Mouse (Mus musculus): ENCODE data around the gene Ctss. TPM values are rescaled to one million over a fixed set of nuclear protein-coding genes. Genes with fewer than 3 reads are reported as not detected.
A peak's percentile ranks its signal among the peaks of the same experiment; 100 is the strongest.

The Ctss gene
- polyA plus RNA-seq (2015; fragmentation: Nextera tagmentation; extraction: Ambion mirVana) = 25.7 and 28.1 TPM in 2 replicates

DNA sequence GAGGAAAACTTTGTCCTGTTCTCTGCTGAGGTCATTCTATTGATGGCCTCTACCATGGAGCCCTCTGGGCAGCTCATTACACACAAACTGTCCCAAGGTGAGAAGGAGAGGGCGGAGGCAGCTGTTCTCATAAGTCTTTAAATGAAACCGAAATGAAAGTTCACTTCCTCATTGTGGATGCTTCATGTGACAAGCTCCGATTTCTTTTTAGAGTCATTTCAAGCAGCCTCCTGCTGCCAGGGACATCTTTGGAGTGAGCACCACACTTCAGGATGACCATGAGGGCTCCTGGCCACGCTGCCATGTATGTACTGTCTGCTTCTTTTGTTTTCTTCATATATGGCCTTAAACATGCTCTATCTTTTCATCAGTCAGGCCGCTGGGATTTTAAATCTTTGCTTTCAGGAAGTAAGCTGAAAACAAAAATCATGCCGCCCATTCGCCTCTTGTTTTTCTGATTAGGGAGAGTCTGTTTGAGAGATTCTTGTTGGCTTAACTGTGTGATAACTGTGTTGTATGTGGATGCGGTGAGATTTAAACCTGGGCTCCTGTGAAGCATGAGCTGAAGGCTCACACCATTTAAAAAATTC, at the start of gene Ctss:
Gene Ctss, plus strand, starts transcription at position 165 of the 590 bp plus-strand sequence.
- Histone ChIP-seq H3K4me1 (replicated peaks; ENCODE audit: control insufficient read depth, insufficient read depth, low read length) (no peaks in the 10 kb centered on the region), H3K4me3 (ENCODE audit: low read length) (no peak within 1 kb of the TSS), H3K9me3 (ENCODE audit: control insufficient read depth, low read length) (no peaks in the 10 kb centered on the region), H3K4me2 (ENCODE audit: low read depth, low read length) (no peak within 1 kb of the TSS), H3K27ac (ENCODE audit: low read length) (no peak within 1 kb of the TSS), H3K27me3 (ENCODE audit: control insufficient read depth, insufficient read depth, low read depth, low read length) (no peaks in the 10 kb centered on the region), H3K36me3 (ENCODE audit: control insufficient read depth, insufficient read depth, low read length) (no peaks in the 10 kb centered on the region), H3K9ac (ENCODE audit: low read length) (no peak within 1 kb of the TSS)
- WGBS = 84% methylated on average over 8 of the region's 8 CpGs
- ATAC-seq (ENCODE audit: low read depth) = no peak

DNA sequence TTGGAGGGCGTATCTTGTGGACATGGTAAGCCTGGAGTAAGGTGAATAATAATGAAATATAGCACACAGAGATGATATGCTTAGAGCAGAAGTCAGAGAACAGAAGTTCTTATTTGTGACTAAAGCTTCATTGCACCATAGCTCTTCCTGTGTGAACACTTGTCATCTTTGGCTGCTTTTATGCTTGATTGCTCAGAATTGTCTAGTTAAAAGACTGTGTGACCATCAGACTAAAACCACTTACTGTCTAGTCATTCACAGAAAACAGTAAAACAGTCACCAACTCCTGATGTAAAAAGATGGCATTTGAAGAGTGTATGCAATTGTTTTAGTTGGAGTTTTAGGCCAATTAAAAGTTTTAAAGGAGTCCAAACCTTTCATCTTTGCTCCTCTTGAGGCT, 47.6 kb upstream of the Ctss start:
- ATAC-seq (ENCODE audit: low read depth) = no peak
- Histone ChIP-seq H3K9me3 (ENCODE audit: control insufficient read depth, low read length) (no peaks in the 10 kb centered on the region), H3K4me3 (ENCODE audit: low read length) (no peak overlapping the region), H3K27ac (ENCODE audit: low read length) (no peak overlapping the region), H3K9ac (ENCODE audit: low read length) (no peak overlapping the region), H3K4me2 (ENCODE audit: low read depth, low read length) (no peak overlapping the region), H3K4me1 (replicated peaks; ENCODE audit: control insufficient read depth, insufficient read depth, low read length) (no peaks in the 10 kb centered on the region), H3K27me3 (ENCODE audit: control insufficient read depth, insufficient read depth, low read depth, low read length) (no peaks in the 10 kb centered on the region), H3K36me3 (ENCODE audit: control insufficient read depth, insufficient read depth, low read length) (peaks cover 29% of the 10 kb centered on the region)
- 97% methylated on average over 1 of the region's 1 CpGs for WGBS

DNA sequence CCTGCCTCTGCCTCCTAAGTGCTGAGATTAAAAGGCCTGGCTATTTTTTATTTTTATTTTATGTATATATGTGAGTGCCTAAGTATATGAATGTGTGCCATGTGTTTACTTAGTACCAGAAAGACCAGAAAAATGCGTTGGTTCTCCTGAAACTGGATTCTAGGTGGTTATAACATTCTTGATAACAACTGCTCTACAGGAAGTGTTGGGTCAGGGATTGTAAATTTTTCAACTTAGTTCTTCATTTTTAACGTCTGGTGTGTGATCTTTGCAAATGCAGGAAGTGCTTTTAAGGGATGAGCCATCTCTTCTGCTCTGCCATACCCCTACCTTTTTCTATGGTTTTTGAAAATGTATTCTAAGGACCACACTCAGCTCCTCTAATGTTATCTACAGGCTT, 40.2 kb upstream of the Ctss start:
- Histone ChIP-seq H3K4me3 (ENCODE audit: low read length) (no peak overlapping the region), H3K27ac (ENCODE audit: low read length) (no peak overlapping the region), H3K9ac (ENCODE audit: low read length) (no peak overlapping the region), H3K36me3 (ENCODE audit: control insufficient read depth, insufficient read depth, low read length) (peaks cover 42% of the 10 kb centered on the region), H3K9me3 (ENCODE audit: control insufficient read depth, low read length) (no peaks in the 10 kb centered on the region), H3K4me1 (replicated peaks; ENCODE audit: control insufficient read depth, insufficient read depth, low read length) (no peaks in the 10 kb centered on the region), H3K27me3 (ENCODE audit: control insufficient read depth, insufficient read depth, low read depth, low read length) (no peaks in the 10 kb centered on the region), H3K4me2 (ENCODE audit: low read depth, low read length) (no peak overlapping the region)
- ATAC-seq (ENCODE audit: low read depth) = no peak
- WGBS = 58% methylated on average over 2 of the region's 2 CpGs

DNA sequence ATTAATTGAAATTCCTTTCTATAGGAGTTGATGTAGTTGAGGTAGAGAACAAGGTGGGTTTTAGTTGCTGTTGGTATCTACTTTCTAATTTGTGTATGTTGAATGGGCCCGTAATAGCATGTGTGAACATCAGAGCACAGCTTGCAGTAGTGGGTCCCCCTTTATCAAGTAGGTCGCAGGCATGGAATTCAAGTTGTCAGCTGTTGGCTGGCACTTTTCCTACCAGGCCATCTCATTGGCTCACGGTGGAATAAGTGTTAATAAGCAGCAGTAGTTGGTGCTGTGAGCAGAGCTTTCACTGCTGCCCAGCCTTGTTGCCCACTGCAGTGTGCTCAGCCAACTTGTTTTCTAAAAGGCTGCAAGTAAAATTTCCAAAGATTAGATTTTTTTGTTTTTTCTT, 37.9 kb upstream of the Ctss start:
- Histone ChIP-seq H3K4me1 (replicated peaks; ENCODE audit: control insufficient read depth, insufficient read depth, low read length) (no peaks in the 10 kb centered on the region), H3K9me3 (ENCODE audit: control insufficient read depth, low read length) (no peaks in the 10 kb centered on the region), H3K4me3 (ENCODE audit: low read length) (no peak overlapping the region), H3K27ac (ENCODE audit: low read length) (no peak overlapping the region), H3K9ac (ENCODE audit: low read length) (no peak overlapping the region), H3K27me3 (ENCODE audit: control insufficient read depth, insufficient read depth, low read depth, low read length) (no peaks in the 10 kb centered on the region), H3K36me3 (ENCODE audit: control insufficient read depth, insufficient read depth, low read length) (peaks cover 51% of the 10 kb centered on the region), H3K4me2 (ENCODE audit: low read depth, low read length) (no peak overlapping the region)
- 83% methylated on average over 3 of the region's 3 CpGs for WGBS
- no peak for ATAC-seq (ENCODE audit: low read depth)

DNA sequence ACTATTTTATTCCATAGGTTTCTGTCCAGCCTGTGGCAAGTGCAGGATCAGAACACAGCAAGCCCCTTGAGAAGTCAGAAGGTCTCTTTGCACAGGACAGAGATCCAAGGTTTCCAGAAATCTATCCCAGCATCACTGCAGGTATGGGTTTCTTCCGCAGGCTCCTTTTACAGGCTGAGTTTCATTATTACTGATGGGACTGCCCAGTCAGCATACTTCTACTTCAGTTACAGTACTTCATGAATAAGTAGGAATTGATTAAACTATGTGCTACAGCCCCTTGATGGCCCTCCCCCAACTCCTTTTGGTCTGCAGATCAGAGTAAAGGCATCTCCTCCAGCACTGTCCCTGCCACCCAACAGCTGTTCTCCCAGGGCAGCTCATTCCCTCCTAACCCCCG, 36.3 kb upstream of the Ctss start:
- no peak overlapping the region for H3K27ac ChIP-seq (ENCODE audit: low read length)
- no peak overlapping the region for H3K9ac ChIP-seq (ENCODE audit: low read length)
- no peak overlapping the region for H3K4me2 ChIP-seq (ENCODE audit: low read depth, low read length)
- no peak for ATAC-seq (ENCODE audit: low read depth)
- 95% methylated on average over 2 of the region's 2 CpGs for WGBS
- peaks cover 60% of the 10 kb centered on the region for H3K36me3 ChIP-seq (ENCODE audit: control insufficient read depth, insufficient read depth, low read length)
- no peaks in the 10 kb centered on the region for H3K27me3 ChIP-seq (ENCODE audit: control insufficient read depth, insufficient read depth, low read depth, low read length)
- no peaks in the 10 kb centered on the region for H3K4me1 ChIP-seq (replicated peaks; ENCODE audit: control insufficient read depth, insufficient read depth, low read length)
- no peak overlapping the region for H3K4me3 ChIP-seq (ENCODE audit: low read length)
- H3K9me3 ChIP-seq (ENCODE audit: control insufficient read depth, low read length) = no peaks in the 10 kb centered on the region

DNA sequence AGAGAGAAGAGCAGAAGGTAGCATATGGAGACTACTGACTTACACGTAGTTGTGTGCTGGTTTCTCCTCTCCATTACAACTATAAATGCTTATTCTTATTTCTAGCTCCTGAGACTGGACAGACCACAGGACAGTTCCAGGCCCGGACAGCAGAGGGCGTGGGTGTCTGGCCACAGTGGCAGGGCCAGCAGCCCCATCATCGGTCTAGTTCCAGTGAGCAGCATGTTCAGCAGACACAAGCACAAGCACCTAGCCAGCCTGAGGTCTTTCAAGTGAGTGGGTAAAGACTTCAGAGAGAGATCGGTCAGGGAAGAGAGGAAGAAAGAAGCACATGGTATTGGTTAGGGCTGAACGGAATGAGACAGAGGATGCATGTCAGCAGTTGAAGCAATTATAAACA, 32.2 kb upstream of the Ctss start:
- no peaks in the 10 kb centered on the region for H3K9me3 ChIP-seq (ENCODE audit: control insufficient read depth, low read length)
- H3K27me3 ChIP-seq (ENCODE audit: control insufficient read depth, insufficient read depth, low read depth, low read length) = no peaks in the 10 kb centered on the region
- H3K27ac ChIP-seq (ENCODE audit: low read length) = no peak overlapping the region
- 63% methylated on average over 6 of the region's 6 CpGs for WGBS
- H3K36me3 ChIP-seq (ENCODE audit: control insufficient read depth, insufficient read depth, low read length) = peaks cover 46% of the 10 kb centered on the region
- no peak overlapping the region for H3K4me3 ChIP-seq (ENCODE audit: low read length)
- H3K4me2 ChIP-seq (ENCODE audit: low read depth, low read length) = no peak overlapping the region
- H3K9ac ChIP-seq (ENCODE audit: low read length) = no peak overlapping the region
- H3K4me1 ChIP-seq (replicated peaks; ENCODE audit: control insufficient read depth, insufficient read depth, low read length) = no peaks in the 10 kb centered on the region
- no peak for ATAC-seq (ENCODE audit: low read depth)

DNA sequence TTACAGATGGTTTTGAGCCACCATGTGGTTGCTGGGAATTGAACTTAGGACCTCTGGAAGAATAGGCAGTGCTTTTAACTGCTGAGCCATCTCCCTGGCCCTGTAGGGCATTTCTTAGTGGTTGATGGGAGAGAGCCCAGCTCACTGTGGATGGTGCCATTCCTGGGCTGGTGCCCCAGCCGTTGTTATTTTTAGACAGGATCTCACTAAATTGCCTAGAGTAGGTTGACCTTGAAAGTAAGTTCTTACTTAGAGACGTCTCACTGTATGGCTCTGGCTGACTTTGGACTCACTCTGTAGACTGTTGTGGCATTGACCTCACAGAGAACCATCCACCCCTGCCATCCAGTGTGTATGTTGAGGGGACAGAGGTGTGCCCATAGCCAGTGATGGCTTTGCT, 28.4 kb upstream of the Ctss start:
- Histone ChIP-seq H3K4me3 (ENCODE audit: low read length) (no peak overlapping the region), H3K27ac (ENCODE audit: low read length) (no peak overlapping the region), H3K4me1 (replicated peaks; ENCODE audit: control insufficient read depth, insufficient read depth, low read length) (no peaks in the 10 kb centered on the region), H3K9ac (ENCODE audit: low read length) (no peak overlapping the region), H3K4me2 (ENCODE audit: low read depth, low read length) (no peak overlapping the region), H3K9me3 (ENCODE audit: control insufficient read depth, low read length) (no peaks in the 10 kb centered on the region), H3K27me3 (ENCODE audit: control insufficient read depth, insufficient read depth, low read depth, low read length) (no peaks in the 10 kb centered on the region), H3K36me3 (ENCODE audit: control insufficient read depth, insufficient read depth, low read length) (peaks cover 23% of the 10 kb centered on the region)
- 78% methylated on average over 2 of the region's 2 CpGs for WGBS
- ATAC-seq (ENCODE audit: low read depth) = no peak

DNA sequence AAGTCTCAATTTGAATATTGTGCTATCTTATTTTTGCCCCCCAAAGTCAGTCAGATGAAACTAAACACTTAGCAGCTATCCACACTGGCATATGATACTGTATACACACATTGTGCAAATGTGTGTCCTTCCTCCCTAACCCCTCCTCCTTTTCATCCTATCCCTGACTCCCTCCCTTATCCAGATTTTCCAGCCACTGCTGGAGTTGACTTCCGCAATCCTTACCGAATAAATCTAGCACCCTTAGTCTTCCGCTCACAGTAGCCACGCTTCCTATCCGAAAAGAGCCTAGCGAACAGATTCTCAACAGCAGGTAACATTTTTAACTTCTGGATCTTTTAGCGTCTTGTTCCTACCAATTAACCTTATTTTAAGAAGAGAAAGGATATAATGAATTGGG, 27.6 kb upstream of the Ctss start, which contains the start of gene Ctsk:
Gene Ctsk, plus strand, starts transcription at position 233 of the 400 bp plus-strand sequence.
- Histone ChIP-seq H3K4me3 (ENCODE audit: low read length) (no peak within 1 kb of the TSS), H3K36me3 (ENCODE audit: control insufficient read depth, insufficient read depth, low read length) (peaks cover 17% of the 10 kb centered on the region), H3K27ac (ENCODE audit: low read length) (no peak within 1 kb of the TSS), H3K9ac (ENCODE audit: low read length) (no peak within 1 kb of the TSS), H3K27me3 (ENCODE audit: control insufficient read depth, insufficient read depth, low read depth, low read length) (no peaks in the 10 kb centered on the region), H3K4me1 (replicated peaks; ENCODE audit: control insufficient read depth, insufficient read depth, low read length) (no peaks in the 10 kb centered on the region), H3K4me2 (ENCODE audit: low read depth, low read length) (0 out of 2 replicates have a peak within 1 kb of the TSS, but pooled peaks have one; percentile 13), H3K9me3 (ENCODE audit: control insufficient read depth, low read length) (no peaks in the 10 kb centered on the region)
- ATAC-seq (ENCODE audit: low read depth) = peak; percentile 57
- WGBS = 61% methylated on average over 7 of the region's 7 CpGs

DNA sequence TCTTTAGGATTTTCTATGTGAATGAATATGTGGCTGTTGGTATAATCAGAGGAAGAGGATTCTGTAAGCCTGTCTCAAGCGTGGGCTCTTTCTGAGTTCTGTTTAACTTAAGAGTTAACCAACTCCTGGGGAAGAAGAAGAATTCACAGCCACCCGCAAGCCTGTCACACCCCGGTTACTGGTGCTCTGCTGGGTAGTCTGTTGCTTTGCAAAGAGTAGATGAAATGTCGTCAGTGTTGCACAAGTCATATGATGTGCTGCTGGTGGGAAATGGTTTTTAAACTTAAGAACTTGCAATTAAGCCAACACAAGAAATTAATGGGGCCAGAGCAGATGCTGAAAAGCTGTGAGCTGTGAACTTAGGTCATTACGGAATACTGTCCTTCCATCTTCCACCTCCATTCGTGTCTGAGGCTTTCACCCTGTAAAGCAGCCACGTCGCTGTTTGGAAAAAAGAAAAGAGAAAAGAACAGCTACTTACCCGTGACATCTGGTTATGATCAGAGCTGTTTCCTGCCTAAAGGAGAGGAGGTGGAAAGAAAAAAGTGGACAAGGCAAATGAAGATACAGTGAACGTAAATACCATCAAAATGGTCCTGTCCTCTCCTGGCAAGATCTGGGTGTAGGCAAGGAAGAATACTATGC, 27.0 kb upstream of the Ctss start:
- H3K27ac ChIP-seq (ENCODE audit: low read length) = no peak overlapping the region
- ATAC-seq (ENCODE audit: low read depth) = no peak
- H3K4me2 ChIP-seq (ENCODE audit: low read depth, low read length) = 0 out of 2 replicates have a peak overlapping the region, but pooled peaks have one; percentile 13

More for the DNA sequence above, 27.0 kb upstream of the Ctss start:
- 40% methylated on average over 10 of the region's 10 CpGs for WGBS
- Histone ChIP-seq H3K9me3 (ENCODE audit: control insufficient read depth, low read length) (no peaks in the 10 kb centered on the region), H3K4me3 (ENCODE audit: low read length) (no peak overlapping the region), H3K36me3 (ENCODE audit: control insufficient read depth, insufficient read depth, low read length) (peaks cover 13% of the 10 kb centered on the region), H3K4me1 (replicated peaks; ENCODE audit: control insufficient read depth, insufficient read depth, low read length) (no peaks in the 10 kb centered on the region), H3K9ac (ENCODE audit: low read length) (no peak overlapping the region), H3K27me3 (ENCODE audit: control insufficient read depth, insufficient read depth, low read depth, low read length) (no peaks in the 10 kb centered on the region)

Measured in lung, embryonic 16.5 days (tissue).